8 mouse cellular contexts compared by ENCODE assay signal in genomic region chr2:166115571-166116277, GRCm38 (mm10). TPM values are rescaled to one million over a fixed set of nuclear protein-coding genes. Genes with fewer than 3 reads are reported as not detected.
DNase-seq lines count a peak whose midpoint lies in the region; TF ChIP-seq lines count a peak whose summit lies in the region.

No protein-coding gene starts in this region.

- no peaks in the 10 kb centered on the region for H3K4me1 ChIP-seq in megakaryocyte, embryonic 14.5 days

- TF ChIP-seq POLR2A in brain, embryonic 14.5 days (IDR thresholded peaks at IDR 0.05; ENCODE audit: borderline replicate concordance, extremely low read depth, insufficient read depth, insufficient read length, poor library complexity, severe bottlenecking) = no peak

- peak; percentile 41 for DNase-seq in ES-CJ7 (ENCODE audit: low read depth, low spot score)
- peak; percentile 22 for DNase-seq in brain, embryonic 14.5 days (ENCODE audit: low read depth)
- DNase-seq in kidney, adult 11 months = peak; percentile 66
- DNase-seq in natural killer cell, adult 2 months (ENCODE audit: low spot score in 2 of 2) = no peak
- no peak for DNase-seq in left cerebral cortex, postnatal 4 days
- DNase-seq in spleen, postnatal 14 days (ENCODE audit: low spot score in 2 of 2) = no peak
- no peak for DNase-seq in right cerebral cortex, adult 2 months (ENCODE audit: low spot score in 2 of 2)

- intact Hi-C loops in left cerebral cortex, postnatal 4 days (cut with DNase I) = no loop called here

- peaks cover 57% of the 10 kb centered on the region for H3K27me3 ChIP-seq in megakaryocyte, embryonic 14.5 days (replicated peaks)

- TF ChIP-seq CTCF in brain, embryonic 14.5 days (IDR thresholded peaks at IDR 0.05; ENCODE audit: borderline replicate concordance, extremely low read depth, insufficient read depth, insufficient read length) = no peak

- H3K36me3 ChIP-seq in megakaryocyte, embryonic 14.5 days (replicated peaks; ENCODE audit: low read length) = no peaks in the 10 kb centered on the region

- no peaks in the 10 kb centered on the region for H3K9me3 ChIP-seq in megakaryocyte, embryonic 14.5 days

- peak overlapping the region; percentile 33 for H3K4me3 ChIP-seq in megakaryocyte, embryonic 14.5 days (replicated peaks)

RNA-seq across cellular contexts. Expression of gene Sulf2, which starts 39.7 kb away (rescaled TPM):
- 99.2 and 170 TPM in 2 replicates for polyA plus RNA-seq in brain, embryonic 14.5 days (2012; rRNA removed)
- 0.41 and 4.8 TPM in 2 replicates for polyA plus RNA-seq in megakaryocyte, embryonic 14.5 days (2012; ENCODE audit: insufficient read depth, low replicate concordance)
- total RNA-seq in left cerebral cortex, postnatal 4 days (2021) = 100 to 1,000 TPM; 153 to 162 TPM

Comparison
In these comparisons a context has a peak if more than half of its experiments do, and no peak if none do; other contexts are left out.
1. DNase-seq: peak in ES-CJ7 (single experiment), brain, embryonic 14.5 days (single experiment) and kidney, adult 11 months (single experiment); none in natural killer cell, adult 2 months (0 of 2), left cerebral cortex, postnatal 4 days (single experiment), spleen, postnatal 14 days (0 of 2) and right cerebral cortex, adult 2 months (0 of 2).
2. RNA of gene Sulf2, which starts 39.7 kb away (polyA plus RNA-seq): 99.2 to 170 TPM in brain, embryonic 14.5 days; 0.41 to 4.8 TPM in megakaryocyte, embryonic 14.5 days; every median in the first group is over 10 times any median in the second.